Mouse (Mus musculus) stomach, embryonic 16.5 days (tissue): ENCODE measurements at regions not wholly inside any gene's neighbourhood (a gene's known extent, or its start where the extent isn't known, plus 50 kb on each side); places are given as distances from the start of the nearest gene placed in this dataset.

ENCODE experiments used
- ATAC-seq: fragments of 200-750 bp; cut with Nextera tagmentation; 2 replicates; pipeline ENCODE4 v1.8.0; 2017; ENCODE audit warnings: moderate number of reproducible peaks, moderate TSS enrichment; ENCODE audit not compliant: insufficient read depth, low FRiP score
- H3K27ac ChIP-seq: fragments of 300-500 bp; sonication (generic); 2 replicates; pipeline ENCODE4 v1.5.1; 2014; ENCODE audit warnings: low read length
- H3K27me3 ChIP-seq: fragments of 300-500 bp; sonication (generic); 2 replicates; pipeline ENCODE4 v1.6.1; 2014; ENCODE audit warnings: low read length, control low read depth, mixed read lengths; ENCODE audit not compliant: control insufficient read depth, insufficient read depth
- H3K36me3 ChIP-seq: fragments of 300-500 bp; sonication (generic); 2 replicates; pipeline ENCODE4 v1.6.1; 2014; ENCODE audit warnings: low read length; ENCODE audit not compliant: control insufficient read depth, insufficient read depth
- H3K4me1 ChIP-seq: fragments of 300-500 bp; sonication (generic); 2 replicates; pipeline ENCODE4 v1.6.1; 2014; ENCODE audit warnings: low read length, control low read depth, mixed read lengths; ENCODE audit not compliant: control insufficient read depth, insufficient read depth
- H3K4me2 ChIP-seq: fragments of 300-500 bp; sonication (generic); 2 replicates; pipeline ENCODE4 v1.6.1; 2014; ENCODE audit warnings: low read depth, low read length, mixed read lengths
- H3K4me3 ChIP-seq: fragments of 300-500 bp; sonication (generic); replicated peaks from 2 replicates; pipeline ENCODE4 v1.5.1; 2014; ENCODE audit warnings: mild to moderate bottlenecking, low read length
- H3K9ac ChIP-seq: fragments of 300-500 bp; sonication (generic); 2 replicates; pipeline ENCODE4 v1.6.1; 2014; ENCODE audit warnings: low read length
- H3K9me3 ChIP-seq: fragments of 300-500 bp; sonication (generic); replicated peaks from 2 replicates; pipeline ENCODE4 v1.6.1; 2016; ENCODE audit warnings: low read length, control low read depth; ENCODE audit not compliant: control insufficient read depth
- WGBS: fragments of 180-500 bp; shearing (Covaris S2); extraction: QIAGEN DNeasy Blood & Tissue Kit; methylation state at CpG from one replicate; pipeline ENCODE4 v1.1.7; 2014; 5-methylcytosine and 5-hydroxymethylcytosine counted together

DNA sequence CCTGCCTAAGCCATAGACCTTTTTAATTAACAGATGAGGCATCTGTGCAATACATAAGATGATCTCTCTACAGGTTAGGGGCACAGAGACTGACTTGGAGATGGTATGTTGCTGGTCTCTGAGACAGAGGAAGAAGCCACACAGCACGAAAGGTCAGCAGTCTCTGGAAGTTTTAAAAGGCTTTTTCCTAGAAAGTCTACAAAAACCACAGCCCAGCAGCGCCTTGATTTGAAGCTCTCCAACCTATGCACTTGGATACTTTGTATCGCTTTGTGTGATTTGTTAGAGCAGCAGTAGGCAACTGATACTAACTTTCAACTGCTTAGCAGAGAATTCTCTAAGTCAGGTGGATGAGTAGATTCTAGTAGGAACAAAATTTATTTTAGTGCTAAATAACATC is 132.3 kb upstream of the Tab2 start:
- Histone ChIP-seq H3K9ac (no peak overlapping the region), H3K4me3 (no peak overlapping the region), H3K4me1 (peaks cover 4% of the 10 kb centered on the region), H3K36me3 (no peaks in the 10 kb centered on the region), H3K9me3 (no peaks in the 10 kb centered on the region), H3K27ac (no peak overlapping the region), H3K27me3 (no peaks in the 10 kb centered on the region), H3K4me2 (no peak overlapping the region)
- no peak for ATAC-seq
- WGBS, result 91% methylated on average over 3 of the region's 3 CpGs

DNA sequence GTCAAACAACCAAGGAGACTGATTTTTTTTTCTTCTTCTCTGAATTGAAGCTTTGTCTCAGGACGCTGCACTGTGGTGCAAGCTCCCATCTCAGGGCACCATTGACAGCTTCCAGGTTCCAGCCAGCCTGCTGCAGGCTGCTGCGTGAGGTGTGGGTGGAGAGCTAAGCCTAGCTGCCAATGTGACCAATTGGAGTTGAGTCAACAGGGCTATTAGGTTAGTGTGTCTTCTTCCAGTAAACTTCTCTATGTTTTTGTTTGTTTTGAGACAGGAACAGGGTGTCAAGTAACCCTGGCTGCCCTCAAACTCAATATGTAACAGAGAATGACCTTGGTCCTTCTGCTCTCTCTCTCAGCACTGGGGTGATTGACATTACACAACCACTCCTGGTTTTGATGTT is 131.1 kb upstream of the Tab2 start:
- Histone ChIP-seq H3K27ac (no peak overlapping the region; the same call in 1 of the 2 replicates), H3K27me3 (no peaks in the 10 kb centered on the region), H3K4me1 (peaks cover 4% of the 10 kb centered on the region), H3K36me3 (no peaks in the 10 kb centered on the region), H3K4me3 (no peak overlapping the region; the same call in 1 of the 2 replicates), H3K4me2 (peak overlapping the region; percentile 28; the same call in 1 of the 2 replicates), H3K9ac (no peak overlapping the region), H3K9me3 (no peaks in the 10 kb centered on the region)
- ATAC-seq, result peak; percentile 58; the same call in 1 of the 2 replicates
- 27% methylated on average over 2 of the region's 2 CpGs for WGBS

GRCm38 (mm10) chr10:8086442-8086841 is 130.4 kb upstream of the Tab2 start:
- no peak for ATAC-seq
- Histone ChIP-seq H3K27ac (no peak overlapping the region), H3K36me3 (no peaks in the 10 kb centered on the region), H3K9me3 (no peaks in the 10 kb centered on the region), H3K4me1 (peaks cover 4% of the 10 kb centered on the region), H3K4me3 (no peak overlapping the region), H3K27me3 (no peaks in the 10 kb centered on the region), H3K9ac (no peak overlapping the region), H3K4me2 (0 out of 2 replicates have a peak overlapping the region, but pooled peaks have one; percentile 28)
- WGBS, result 54% methylated on average over 4 of the region's 4 CpGs

DNA sequence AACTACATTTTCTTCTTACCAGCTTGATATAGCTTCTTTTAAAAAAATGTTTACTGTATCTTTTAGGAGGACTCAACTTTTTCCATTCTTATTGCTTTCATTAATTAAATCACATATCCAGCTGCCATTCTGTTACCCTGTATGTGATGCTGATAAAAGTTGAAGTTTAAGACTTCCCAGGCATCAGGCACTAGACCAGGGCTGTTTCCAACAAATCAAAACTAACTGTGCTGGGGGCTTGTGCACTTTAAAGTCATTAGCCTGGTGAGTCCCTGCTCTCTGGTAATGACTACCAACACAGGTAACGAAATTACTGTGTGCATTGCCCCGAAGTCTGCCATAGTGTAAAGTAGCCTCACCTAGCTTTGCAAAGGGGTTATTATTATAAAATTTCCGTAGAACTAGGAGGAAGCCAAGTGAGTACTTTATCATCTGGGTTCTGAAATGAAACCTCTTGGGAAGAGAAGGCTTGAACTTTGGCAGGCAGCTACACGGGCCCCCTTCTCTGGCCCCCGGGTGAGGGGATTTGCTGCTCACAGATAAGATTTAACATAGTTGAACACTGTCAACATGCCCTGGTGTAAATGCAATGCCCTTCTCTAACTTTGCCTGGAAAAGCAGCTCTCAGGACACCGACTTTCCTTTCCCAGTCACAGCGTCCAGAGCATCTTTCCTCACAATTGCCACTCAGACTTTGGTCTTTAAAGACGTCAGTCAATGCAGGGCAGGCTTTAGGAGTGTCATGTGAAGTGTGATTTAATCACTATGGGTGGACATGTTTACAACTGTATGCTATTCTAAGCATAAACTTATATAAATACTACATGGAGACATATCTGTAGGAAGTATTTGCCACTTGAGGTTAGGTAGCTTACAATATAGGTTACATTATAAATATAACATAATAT is 122.1 kb upstream of the Tab2 start:
- 50% methylated on average over 8 of the region's 8 CpGs for WGBS
- no peak overlapping the region for H3K4me2 ChIP-seq
- H3K9me3 ChIP-seq, result no peaks in the 10 kb centered on the region
- no peak overlapping the region for H3K9ac ChIP-seq
- ATAC-seq, result no peak
- H3K27me3 ChIP-seq, result no peaks in the 10 kb centered on the region
- H3K36me3 ChIP-seq, result no peaks in the 10 kb centered on the region
- no peak overlapping the region for H3K27ac ChIP-seq
- H3K4me3 ChIP-seq, result no peak overlapping the region
- 0 out of 2 replicates have a peak, but pooled peaks cover 3% of the 10 kb centered on the region for H3K4me1 ChIP-seq

DNA sequence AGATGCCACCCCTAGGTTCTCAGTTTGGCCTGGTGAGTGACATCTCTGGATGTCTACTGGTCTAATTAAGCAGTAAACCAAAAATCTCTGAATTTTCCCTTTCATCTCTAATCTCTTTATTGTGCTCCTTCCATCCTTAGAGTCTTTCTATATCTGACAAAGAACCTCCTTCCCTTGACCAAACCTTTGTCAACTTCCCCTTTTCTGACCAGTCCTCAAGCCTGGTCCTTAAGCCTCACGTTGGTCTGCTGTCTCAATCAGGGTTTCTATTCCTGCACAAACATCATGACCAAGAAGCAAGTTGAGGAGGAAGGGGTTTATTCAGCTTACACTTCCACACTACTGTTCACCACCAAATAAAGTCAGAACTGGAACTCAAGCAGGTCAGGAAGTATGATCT is 116.4 kb upstream of the Tab2 start:
- Histone ChIP-seq H3K9ac (no peak overlapping the region), H3K4me2 (no peak overlapping the region), H3K27me3 (no peaks in the 10 kb centered on the region), H3K27ac (no peak overlapping the region), H3K4me1 (no peaks in the 10 kb centered on the region), H3K9me3 (no peaks in the 10 kb centered on the region), H3K4me3 (no peak overlapping the region), H3K36me3 (no peaks in the 10 kb centered on the region)
- no peak for ATAC-seq
- 91% methylated on average over 1 of the region's 1 CpGs for WGBS

- Histone ChIP-seq H3K4me1 (no peaks in the 10 kb centered on the region), H3K36me3 (no peaks in the 10 kb centered on the region), H3K27ac (no peak overlapping the region), H3K4me3 (no peak overlapping the region), H3K9ac (no peak overlapping the region), H3K27me3 (no peaks in the 10 kb centered on the region), H3K4me2 (no peak overlapping the region), H3K9me3 (no peaks in the 10 kb centered on the region)
- ATAC-seq, result no peak
- WGBS, result 69% methylated on average over 3 of the region's 3 CpGs
Observed at GRCm38 (mm10) chr10:8071858-8072257, 115.8 kb upstream of the Tab2 start.

DNA sequence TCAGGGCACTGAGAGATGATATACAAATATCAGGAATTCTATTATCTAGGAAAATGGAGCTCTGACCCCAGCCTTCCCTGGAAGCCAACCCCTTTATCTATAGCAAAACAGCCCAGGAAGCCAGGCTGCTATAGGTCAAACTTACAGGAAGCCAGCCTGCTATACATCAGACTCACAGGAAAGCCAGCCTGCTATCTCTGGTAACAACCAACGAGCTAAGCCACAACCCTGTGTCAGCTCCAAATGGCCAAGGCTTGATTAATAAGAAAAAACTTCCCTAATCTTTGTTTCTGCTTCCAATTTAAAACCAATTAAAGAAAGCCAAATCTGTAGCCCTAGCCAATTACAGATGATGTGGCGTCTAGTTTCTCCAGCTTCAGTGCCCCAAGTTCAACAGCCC is 114.4 kb upstream of the Tab2 start:
- whole genome bisulfite sequencing, result 44% methylated on average over 2 of the region's 2 CpGs
- Histone ChIP-seq H3K4me2 (no peak overlapping the region), H3K36me3 (no peaks in the 10 kb centered on the region), H3K9me3 (no peaks in the 10 kb centered on the region), H3K27ac (no peak overlapping the region), H3K4me1 (no peaks in the 10 kb centered on the region), H3K4me3 (no peak overlapping the region), H3K27me3 (no peaks in the 10 kb centered on the region), H3K9ac (no peak overlapping the region)
- no peak for ATAC-seq

GRCm38 (mm10) chr10:8066926-8067325 is 110.9 kb upstream of the Tab2 start:
- no peaks in the 10 kb centered on the region for H3K27me3 ChIP-seq
- no peaks in the 10 kb centered on the region for H3K9me3 ChIP-seq
- H3K4me1 ChIP-seq, result no peaks in the 10 kb centered on the region
- no peak for ATAC-seq
- no peak overlapping the region for H3K4me2 ChIP-seq
- H3K9ac ChIP-seq, result no peak overlapping the region
- no peak overlapping the region for H3K27ac ChIP-seq
- H3K36me3 ChIP-seq, result no peaks in the 10 kb centered on the region
- WGBS, result 56% methylated on average over 3 of the region's 3 CpGs
- no peak overlapping the region for H3K4me3 ChIP-seq

GRCm38 (mm10) chr10:8065746-8066145 is 109.7 kb upstream of the Tab2 start:
- Histone ChIP-seq H3K4me3 (no peak overlapping the region), H3K27me3 (no peaks in the 10 kb centered on the region), H3K4me1 (no peaks in the 10 kb centered on the region), H3K9ac (no peak overlapping the region), H3K27ac (no peak overlapping the region), H3K4me2 (no peak overlapping the region), H3K36me3 (no peaks in the 10 kb centered on the region), H3K9me3 (no peaks in the 10 kb centered on the region)
- WGBS, result 82% methylated on average over 8 of the region's 8 CpGs
- ATAC-seq, result no peak
